Mouse (Mus musculus) liver, adult 2 months (tissue): ENCODE measurements around the gene Prickle2.

Source experiments
- CTCF ChIP-seq: fragments of 200-500 bp; IDR thresholded peaks from 2 replicates; pipeline ENCODE4 v1.5.1; 2011; ENCODE audit warnings: low read depth, low read length, control low read depth
- POLR2A ChIP-seq: fragments of 200-500 bp; IDR thresholded peaks from 2 replicates; pipeline ENCODE4 v1.6.1; 2011; ENCODE audit warnings: low read length, control low read depth; ENCODE audit not compliant: insufficient read depth; ENCODE audit errors: extremely low read depth

- TF ChIP-seq POLR2A = no peak
- no peak for TF ChIP-seq CTCF
Measured at GRCm38 (mm10) chr6:92425901-92426300, 280.1 kb downstream of the Prickle2 start.
